Mouse (Mus musculus) hindbrain, embryonic 14.5 days (tissue): ENCODE data around the gene Pigo. TPM values are rescaled to one million over a fixed set of nuclear protein-coding genes. Genes with fewer than 3 reads are reported as not detected.

Source experiments
- ATAC-seq: fragments of 200-750 bp; cut with Nextera tagmentation; 2 replicates; pipeline ENCODE4 v1.8.0; 2017; ENCODE audit warnings: moderate number of reproducible peaks, mild to moderate bottlenecking, moderate TSS enrichment, moderate library complexity; ENCODE audit not compliant: low FRiP score
- DNase-seq: peaks from one replicate; pipeline ENCODE4 v3.0.0-alpha.2; 2015; ENCODE audit warnings: low spot score
- H3K27ac ChIP-seq: fragments of 300-500 bp; sonication (generic); 2 replicates; pipeline ENCODE4 v1.5.1; 2014; ENCODE audit warnings: mild to moderate bottlenecking, moderate library complexity
- H3K27me3 ChIP-seq: fragments of 300-500 bp; sonication (generic); 2 replicates; pipeline ENCODE4 v1.6.1; 2014; ENCODE audit warnings: mild to moderate bottlenecking, low read length, mixed read lengths; ENCODE audit not compliant: control insufficient read depth, insufficient read depth
- H3K36me3 ChIP-seq: fragments of 300-500 bp; sonication (generic); replicated peaks from 2 replicates; pipeline ENCODE4 v1.6.1; 2014; ENCODE audit not compliant: control insufficient read depth, insufficient read depth
- H3K4me1 ChIP-seq: fragments of 300-500 bp; sonication (generic); replicated peaks from 2 replicates; pipeline ENCODE4 v1.6.1; 2014; ENCODE audit warnings: antibody characterized with exemption, low read length, mixed read lengths; ENCODE audit not compliant: control insufficient read depth, insufficient read depth
- H3K4me2 ChIP-seq: fragments of 300-500 bp; sonication (generic); replicated peaks from 2 replicates; pipeline ENCODE4 v1.6.1; 2014; ENCODE audit warnings: mild to moderate bottlenecking, moderate library complexity
- H3K4me3 ChIP-seq: fragments of 300-500 bp; sonication (generic); replicated peaks from 2 replicates; pipeline ENCODE4 v1.5.1; 2014; ENCODE audit warnings: mild to moderate bottlenecking, low read length
- H3K9ac ChIP-seq: fragments of 300-500 bp; sonication (generic); 2 replicates; pipeline ENCODE4 v1.6.1; 2014
- H3K9me3 ChIP-seq: fragments of 300-500 bp; sonication (generic); 2 replicates; pipeline ENCODE4 v1.6.1; 2016; ENCODE audit warnings: low read length; ENCODE audit not compliant: control insufficient read depth
- WGBS: fragments of 180-500 bp; shearing (Covaris S2); extraction: QIAGEN DNeasy Blood & Tissue Kit; methylation state at CpG from one replicate; pipeline ENCODE4 v1.1.7; 2014; 5-methylcytosine and 5-hydroxymethylcytosine counted together
- polyA plus RNA-seq: library from polyadenylated mRNA; unstranded; fragments of >200 nt; fragmentation: Nextera tagmentation; extraction: Ambion mirVana; gene quantifications from 2 replicates; pipeline ENCODE4 v1.2.1, GENCODE M21; 2014

Pigo gene
- 24.2 and 27.1 TPM in 2 replicates for polyA plus RNA-seq

DNA sequence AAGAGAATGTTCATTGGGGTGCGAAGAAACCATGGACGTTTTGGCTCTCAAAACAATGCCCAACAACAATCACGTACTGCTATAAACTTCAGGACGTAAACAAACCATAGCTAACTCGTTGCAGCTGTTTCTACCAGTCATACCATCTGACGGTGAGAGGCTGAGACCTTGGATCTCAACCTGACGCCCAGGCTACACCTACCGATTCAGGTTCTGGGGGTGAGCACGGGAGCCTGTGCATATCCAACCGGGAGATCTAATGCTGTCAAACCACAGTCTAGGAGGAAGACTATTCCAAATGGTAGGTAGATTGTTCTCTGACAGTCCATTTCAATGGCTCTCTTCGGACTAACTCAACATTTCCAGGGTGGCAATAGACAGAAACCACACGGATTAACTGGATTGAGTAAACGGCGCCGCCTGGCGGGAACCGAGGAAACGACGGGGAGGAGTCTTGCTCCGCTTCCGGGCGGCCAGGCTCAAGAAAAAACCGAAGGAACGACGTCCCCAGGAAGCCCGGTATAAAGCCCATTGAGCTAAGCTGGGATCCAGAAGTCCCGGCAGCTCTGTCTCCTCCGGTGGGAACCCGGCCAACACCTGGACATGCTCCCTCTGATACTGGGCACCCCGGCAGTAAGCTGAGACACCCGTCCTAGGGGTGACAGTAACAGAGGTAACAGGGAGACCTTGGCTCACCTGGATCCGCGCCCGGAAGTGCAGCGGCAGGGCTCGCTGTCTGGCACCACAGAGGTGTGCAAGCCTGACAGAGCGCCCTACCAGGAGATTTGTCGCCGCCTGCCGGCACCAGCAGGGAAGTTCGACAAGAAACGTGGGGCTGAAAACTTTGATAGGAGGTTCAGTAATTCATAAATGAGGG is at the start of gene Pigo:
Gene Pigo (minus strand): TSS at position 736 of the 877 bp plus-strand sequence.
- 9% methylated on average over 42 of the region's 42 CpGs for WGBS
- Histone ChIP-seq H3K36me3 (peaks cover 56% of the 10 kb centered on the region), H3K27ac (peak within 1 kb of the TSS; percentile 88), H3K4me3 (peak within 1 kb of the TSS; percentile 52), H3K4me1 (peaks cover 19% of the 10 kb centered on the region), H3K4me2 (peak within 1 kb of the TSS; percentile 63), H3K9me3 (no peaks in the 10 kb centered on the region), H3K27me3 (no peaks in the 10 kb centered on the region), H3K9ac (peak within 1 kb of the TSS; percentile 59)
- ATAC-seq (peak; percentile 93), DNase-seq (peak; percentile 96)

DNA sequence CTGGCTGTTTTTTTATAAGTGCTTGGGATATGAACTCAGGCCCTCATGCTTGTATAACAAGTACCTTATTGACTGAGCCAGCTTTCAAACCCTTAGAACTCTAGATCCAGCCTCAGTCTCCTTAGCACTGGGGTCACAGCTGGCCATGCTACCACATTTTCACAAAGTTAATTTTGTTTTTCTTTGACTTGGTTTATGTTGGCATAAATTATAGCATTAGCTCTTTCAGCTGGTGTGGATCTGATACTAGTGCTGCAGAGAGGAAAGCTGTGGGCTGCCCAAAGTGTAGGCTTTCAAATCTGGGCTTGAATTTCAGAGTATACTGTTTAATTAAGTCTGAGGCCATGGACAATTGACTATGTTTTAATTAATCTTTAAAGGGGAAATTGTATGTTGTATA is 49.3 kb upstream of the Pigo start:
- Histone ChIP-seq H3K9me3 (no peaks in the 10 kb centered on the region), H3K9ac (no peak overlapping the region), H3K27ac (no peak overlapping the region), H3K4me2 (no peak overlapping the region), H3K4me1 (no peaks in the 10 kb centered on the region), H3K4me3 (no peak overlapping the region), H3K36me3 (no peaks in the 10 kb centered on the region), H3K27me3 (no peaks in the 10 kb centered on the region)
- DNase-seq (no peak), ATAC-seq (no peak)

DNA sequence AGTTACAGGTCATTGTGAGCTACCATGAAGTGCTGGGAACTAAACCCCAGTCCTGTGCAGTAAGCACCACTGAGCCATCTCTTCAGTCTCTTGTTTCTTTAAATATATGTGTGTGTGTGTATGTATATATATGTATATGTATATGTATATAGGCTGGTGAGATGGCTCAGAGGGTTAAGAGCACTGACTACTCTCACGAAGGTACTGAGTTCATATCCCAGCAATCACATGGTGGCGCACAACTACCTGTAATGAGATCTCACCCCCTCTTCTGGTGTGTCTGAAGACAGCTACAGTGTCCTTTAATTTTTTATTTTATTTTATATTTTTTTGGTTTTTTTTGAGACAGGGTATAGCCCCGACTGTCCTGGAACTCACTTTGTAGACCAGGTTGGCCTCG is 39.9 kb upstream of the Pigo start:
- H3K4me3 ChIP-seq: no peak overlapping the region
- no peaks in the 10 kb centered on the region for H3K36me3 ChIP-seq
- no peak overlapping the region for H3K27ac ChIP-seq
- no peak overlapping the region for H3K9ac ChIP-seq
- H3K4me1 ChIP-seq: no peaks in the 10 kb centered on the region; the same call in 1 of the 2 replicates
- no peaks in the 10 kb centered on the region for H3K9me3 ChIP-seq
- 98% methylated on average over 4 of the region's 4 CpGs for WGBS
- no peak overlapping the region for H3K4me2 ChIP-seq
- DNase-seq (no peak), ATAC-seq (no peak)
- no peaks in the 10 kb centered on the region for H3K27me3 ChIP-seq

DNA sequence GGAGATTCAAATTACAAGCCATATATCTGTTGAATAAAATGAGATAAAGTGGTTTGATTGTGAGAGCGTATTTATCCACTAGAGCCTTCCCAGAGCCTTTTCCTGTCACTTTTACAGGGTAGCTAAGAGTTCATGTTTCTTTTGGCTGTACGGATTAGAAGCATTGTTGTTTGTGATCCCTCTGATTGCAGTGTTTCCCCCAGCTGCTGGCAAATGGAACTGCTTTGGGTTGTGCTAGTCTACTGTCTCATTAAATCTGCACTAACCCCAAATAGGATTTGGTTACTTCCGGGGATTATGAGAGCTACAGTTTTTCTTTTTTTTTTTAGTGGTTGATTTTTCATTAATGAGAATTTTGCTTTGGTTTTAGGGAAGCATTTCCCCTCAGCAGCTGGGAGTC is 34.7 kb upstream of the Pigo start:
- H3K36me3 ChIP-seq: no peaks in the 10 kb centered on the region
- no peak for DNase-seq
- H3K9me3 ChIP-seq: no peaks in the 10 kb centered on the region
- peak overlapping the region; percentile 90 for H3K4me3 ChIP-seq
- no peak overlapping the region for H3K27ac ChIP-seq
- peak overlapping the region; percentile 74 for H3K4me2 ChIP-seq
- 60% methylated on average over 3 of the region's 3 CpGs for WGBS
- no peaks in the 10 kb centered on the region for H3K27me3 ChIP-seq
- 0 out of 2 replicates have a peak overlapping the region, but pooled peaks have one; percentile 8 for H3K9ac ChIP-seq
- H3K4me1 ChIP-seq: peaks cover 11% of the 10 kb centered on the region
- no peak for ATAC-seq

DNA sequence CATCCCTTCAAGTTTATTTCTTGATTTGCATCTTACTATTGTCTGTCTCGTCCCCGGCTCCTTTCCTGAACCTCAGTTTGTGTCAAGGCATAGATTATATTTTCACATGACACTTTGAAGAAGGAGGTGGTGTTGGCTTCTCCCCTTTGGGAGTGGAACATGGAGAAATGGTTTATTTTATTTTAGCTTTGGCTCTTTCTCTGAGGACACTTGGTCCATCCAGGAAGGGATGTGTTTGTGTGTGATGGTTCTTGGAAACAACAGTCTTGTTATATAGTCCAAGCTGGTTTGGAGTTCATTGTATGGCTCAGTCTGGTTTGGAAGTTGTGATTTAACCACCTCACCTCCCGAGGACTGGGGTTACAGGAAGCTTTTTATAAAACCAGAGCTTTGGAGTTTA is 34.1 kb upstream of the Pigo start:
- Histone ChIP-seq H3K36me3 (no peaks in the 10 kb centered on the region), H3K4me3 (peak overlapping the region; percentile 90), H3K9ac (peak overlapping the region; percentile 77), H3K4me2 (peak overlapping the region; percentile 74), H3K27me3 (no peaks in the 10 kb centered on the region), H3K27ac (no peak overlapping the region), H3K4me1 (peaks cover 11% of the 10 kb centered on the region), H3K9me3 (no peaks in the 10 kb centered on the region)
- 30% methylated on average over 3 of the region's 3 CpGs for WGBS
- no peak for ATAC-seq
- DNase-seq: no peak

DNA sequence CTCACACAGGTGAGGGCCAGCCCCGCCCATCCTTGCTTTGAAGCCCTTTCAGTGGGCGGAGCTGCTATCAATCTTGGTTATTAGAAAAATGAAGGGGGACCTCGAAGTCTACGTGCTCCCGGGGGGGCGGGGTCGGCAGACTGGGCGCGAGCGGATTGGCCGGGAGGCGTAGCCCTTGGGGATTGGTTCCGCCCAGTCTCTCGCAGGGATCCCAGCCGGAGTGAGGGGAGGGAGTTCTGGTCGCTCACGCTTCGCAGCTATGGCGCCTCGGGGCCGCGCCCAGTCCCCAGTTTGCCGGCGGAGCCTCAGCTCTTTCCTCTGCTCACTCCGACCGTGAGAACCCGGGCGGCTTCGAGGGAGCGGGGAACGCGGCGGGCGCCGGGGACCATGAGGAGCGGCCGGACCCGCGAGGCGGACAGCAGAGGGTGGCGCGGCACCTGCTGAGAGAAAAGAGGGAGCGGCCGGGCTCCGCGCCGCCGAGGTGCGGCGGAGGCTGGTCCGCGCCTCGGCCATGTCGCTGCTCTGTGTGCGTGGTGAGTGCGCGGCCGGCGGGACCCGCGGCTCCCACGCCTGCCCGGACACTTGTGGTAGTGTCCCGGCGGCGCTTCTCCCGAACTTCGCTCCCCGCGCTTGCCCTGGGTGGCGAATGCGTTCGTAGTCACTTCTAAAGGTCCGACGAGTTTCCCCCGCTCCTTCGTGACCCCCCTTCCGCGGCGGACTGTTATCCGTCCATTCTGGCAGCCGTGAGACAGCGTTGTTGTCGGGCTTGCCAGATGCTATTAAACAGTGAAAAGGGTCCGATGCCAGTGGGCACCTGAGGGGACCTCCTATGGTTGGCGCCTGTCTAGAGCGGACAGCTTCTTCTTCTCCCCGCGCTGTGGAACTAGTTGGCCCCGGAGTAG is 33.4 kb upstream of the Pigo start, which contains the start of gene Unc13b:
Gene Unc13b (plus strand): TSS at position 201 of the 902 bp plus-strand sequence.
- H3K4me3 ChIP-seq: peak within 1 kb of the TSS; percentile 90
- peak; percentile 97 for ATAC-seq
- H3K27ac ChIP-seq: peak within 1 kb of the TSS; percentile 78
- under 1% methylated on average over 83 of the region's 90 CpGs for WGBS
- H3K9me3 ChIP-seq: no peaks in the 10 kb centered on the region
- no peaks in the 10 kb centered on the region for H3K27me3 ChIP-seq
- no peaks in the 10 kb centered on the region for H3K36me3 ChIP-seq
- H3K4me2 ChIP-seq: peak within 1 kb of the TSS; percentile 74
- peak; percentile 89 for DNase-seq
- peaks cover 11% of the 10 kb centered on the region for H3K4me1 ChIP-seq
- peak within 1 kb of the TSS; percentile 77 for H3K9ac ChIP-seq

DNA sequence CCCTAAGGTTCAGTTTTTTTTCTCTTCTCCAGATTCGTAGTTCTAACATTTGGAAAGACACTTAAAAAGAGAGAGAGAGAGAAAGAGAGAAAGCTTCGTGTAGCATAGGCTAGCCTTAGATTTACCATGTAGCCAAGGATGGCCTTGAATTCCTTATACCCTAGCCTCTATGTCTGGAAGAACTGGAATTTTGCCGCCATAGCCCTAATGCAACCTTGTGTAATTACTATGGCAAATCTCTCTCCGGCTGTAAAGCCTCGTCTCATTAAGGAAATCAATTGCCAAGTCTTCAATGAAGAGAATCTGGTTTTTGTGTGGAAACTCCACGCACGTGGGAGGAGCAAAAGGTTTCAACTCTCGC is 32.8 kb upstream of the Pigo start:
- Histone ChIP-seq H3K9me3 (no peaks in the 10 kb centered on the region), H3K4me3 (peak overlapping the region; percentile 90), H3K9ac (no peak overlapping the region), H3K36me3 (no peaks in the 10 kb centered on the region), H3K27ac (0 out of 2 replicates have a peak overlapping the region, but pooled peaks have one; percentile 78), H3K4me2 (peak overlapping the region; percentile 74), H3K4me1 (peaks cover 11% of the 10 kb centered on the region), H3K27me3 (no peaks in the 10 kb centered on the region)
- DNase-seq: no peak
- WGBS: 20% methylated on average over 8 of the region's 8 CpGs
- ATAC-seq: peak; percentile 23; the same call in 1 of the 2 replicates

DNA sequence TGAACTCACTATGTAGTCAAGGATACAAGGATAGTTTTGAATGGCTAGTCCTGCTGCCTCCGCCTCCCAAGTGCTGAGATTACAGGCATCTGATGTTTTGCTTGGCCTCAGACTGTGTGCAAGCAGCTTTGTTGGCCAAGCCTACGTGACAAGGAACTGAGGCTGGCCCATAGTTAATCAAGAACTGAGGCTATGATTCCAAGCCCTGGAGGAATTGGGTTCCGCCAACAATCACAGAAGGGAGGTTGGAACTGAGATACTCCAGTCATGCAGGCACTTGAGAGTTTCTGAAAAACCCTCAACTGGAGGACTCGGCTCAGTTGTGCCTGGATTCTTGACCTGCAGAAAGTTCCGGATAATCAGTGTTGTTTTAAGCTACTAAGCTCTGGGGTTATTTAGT is 32.0 kb upstream of the Pigo start:
- no peaks in the 10 kb centered on the region for H3K36me3 ChIP-seq
- H3K27ac ChIP-seq: no peak overlapping the region
- H3K4me2 ChIP-seq: no peak overlapping the region
- H3K9ac ChIP-seq: no peak overlapping the region
- peaks cover 11% of the 10 kb centered on the region for H3K4me1 ChIP-seq
- DNase-seq (no peak), ATAC-seq (no peak)
- no peak overlapping the region for H3K4me3 ChIP-seq
- 92% methylated on average over 5 of the region's 5 CpGs for WGBS
- no peaks in the 10 kb centered on the region for H3K9me3 ChIP-seq
- H3K27me3 ChIP-seq: no peaks in the 10 kb centered on the region

DNA sequence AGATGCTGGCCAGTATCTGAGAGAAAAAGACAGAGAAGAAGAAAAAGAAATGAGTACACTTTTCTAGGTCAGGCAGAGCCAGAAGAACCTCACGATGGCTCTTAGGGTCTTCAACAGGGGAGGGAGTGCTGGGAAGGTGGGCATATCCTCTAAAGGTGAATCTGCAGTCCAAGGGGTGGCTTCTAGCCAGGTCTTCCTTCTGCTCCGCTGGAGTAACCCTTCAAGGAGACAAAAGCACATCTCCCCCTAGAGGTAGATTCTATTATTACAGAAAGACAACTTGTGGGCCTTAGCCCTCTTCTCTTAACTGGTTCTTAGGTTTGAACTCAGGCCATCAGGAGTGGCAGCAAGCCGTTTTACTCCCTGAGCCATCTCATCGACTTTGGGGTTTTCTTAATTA is 27.0 kb upstream of the Pigo start:
- H3K4me2 ChIP-seq: no peak overlapping the region
- no peak overlapping the region for H3K27ac ChIP-seq
- no peak overlapping the region for H3K9ac ChIP-seq
- no peaks in the 10 kb centered on the region for H3K4me1 ChIP-seq
- DNase-seq: peak; percentile 81
- H3K9me3 ChIP-seq: no peaks in the 10 kb centered on the region
- no peak overlapping the region for H3K4me3 ChIP-seq
- WGBS: 14% methylated on average over 4 of the region's 4 CpGs
- ATAC-seq: no peak
- H3K36me3 ChIP-seq: no peaks in the 10 kb centered on the region
- H3K27me3 ChIP-seq: no peaks in the 10 kb centered on the region
